Mouse (Mus musculus): ENCODE measurements around the gene Mgl2.
"Not testable (repeated sequence)": the region's sequence is repeated elsewhere in the genome, so short reads cannot be mapped to it uniquely, and the experiment has no call there.

Mgl2 gene

DNA sequence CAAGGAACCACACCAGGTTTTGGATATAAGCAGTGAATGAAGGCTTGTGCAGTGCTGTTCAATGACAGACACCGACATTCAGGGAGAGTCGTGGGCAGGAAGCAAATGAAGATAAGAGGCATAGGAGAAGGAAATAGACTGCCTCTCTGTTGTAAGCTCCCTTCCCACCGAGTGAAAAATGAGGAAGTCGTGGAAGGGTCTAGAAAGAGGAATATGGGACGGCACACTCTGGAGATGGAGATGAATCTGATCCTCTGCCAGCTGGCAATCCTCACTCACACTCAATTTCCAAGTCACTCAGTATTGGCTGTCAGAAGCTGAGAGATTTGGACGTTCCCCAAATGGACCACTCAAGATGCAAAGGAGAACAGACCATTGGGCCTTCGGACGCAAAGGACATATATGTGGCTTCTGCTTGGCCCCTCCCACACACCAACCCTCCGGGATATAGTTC is at the start of gene Mgl2:
Gene Mgl2, plus strand, starts transcription at position 404 of the 454 bp plus-strand sequence.
- DNase-seq: no peak

DNA sequence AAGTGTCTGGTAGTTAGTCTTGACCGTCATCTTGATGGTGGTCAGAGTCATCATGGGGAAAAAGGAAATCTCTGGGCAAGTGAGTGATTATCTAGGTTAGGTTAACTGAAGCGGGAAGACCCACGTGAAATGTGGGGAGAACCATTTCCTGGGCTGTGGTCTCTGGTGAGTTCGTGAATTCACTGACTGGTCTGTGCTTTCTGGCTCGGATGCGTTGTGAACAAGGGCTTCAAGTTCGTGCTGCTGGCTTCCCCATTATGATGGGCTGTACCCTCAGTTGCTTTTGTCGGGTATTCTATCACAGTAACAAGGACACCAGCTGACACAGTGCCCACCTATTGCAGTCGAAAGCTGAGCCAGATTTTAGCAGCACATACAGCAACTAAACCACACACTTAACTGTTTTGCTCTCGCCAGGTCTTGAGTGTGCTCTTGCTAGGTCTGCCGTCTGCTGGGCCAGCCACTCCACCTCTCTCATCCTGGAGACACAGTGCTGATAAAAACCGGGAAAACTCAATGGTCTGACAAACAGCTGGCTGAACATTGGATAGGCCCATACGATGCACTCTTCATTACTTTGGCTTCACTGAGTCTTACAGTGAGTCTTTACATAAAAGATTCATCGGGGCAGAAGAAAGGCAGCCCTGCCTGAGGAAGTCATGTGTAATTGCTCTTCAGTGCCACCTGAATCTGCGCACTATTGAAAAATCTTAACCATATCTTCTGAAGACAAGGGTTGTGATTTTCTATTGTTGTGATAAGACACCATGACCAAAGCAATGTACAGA is 49.1 kb upstream of the Mgl2 start:
- no peak for DNase-seq

DNA sequence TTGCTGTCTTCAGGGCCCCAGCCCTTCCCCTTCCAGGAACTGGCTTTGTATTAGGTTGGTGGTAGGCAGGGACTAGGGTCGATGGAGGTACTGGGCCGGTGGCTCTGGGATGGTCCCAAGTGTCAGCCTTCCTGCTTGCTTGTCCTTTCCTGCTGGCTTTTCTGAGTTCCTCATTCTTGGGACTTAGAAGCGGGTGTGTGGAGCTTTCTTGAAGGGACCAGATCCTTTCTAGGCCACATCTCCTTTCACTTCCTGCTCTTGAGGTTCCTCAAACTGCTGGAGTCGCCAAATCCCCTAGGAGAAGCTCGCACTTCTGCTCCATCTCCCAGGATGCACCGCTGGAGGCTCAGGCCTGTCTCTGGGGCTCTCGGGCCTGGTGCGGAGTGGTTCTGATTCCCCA is 45.6 kb upstream of the Mgl2 start:
- DNase-seq: no peak

DNA sequence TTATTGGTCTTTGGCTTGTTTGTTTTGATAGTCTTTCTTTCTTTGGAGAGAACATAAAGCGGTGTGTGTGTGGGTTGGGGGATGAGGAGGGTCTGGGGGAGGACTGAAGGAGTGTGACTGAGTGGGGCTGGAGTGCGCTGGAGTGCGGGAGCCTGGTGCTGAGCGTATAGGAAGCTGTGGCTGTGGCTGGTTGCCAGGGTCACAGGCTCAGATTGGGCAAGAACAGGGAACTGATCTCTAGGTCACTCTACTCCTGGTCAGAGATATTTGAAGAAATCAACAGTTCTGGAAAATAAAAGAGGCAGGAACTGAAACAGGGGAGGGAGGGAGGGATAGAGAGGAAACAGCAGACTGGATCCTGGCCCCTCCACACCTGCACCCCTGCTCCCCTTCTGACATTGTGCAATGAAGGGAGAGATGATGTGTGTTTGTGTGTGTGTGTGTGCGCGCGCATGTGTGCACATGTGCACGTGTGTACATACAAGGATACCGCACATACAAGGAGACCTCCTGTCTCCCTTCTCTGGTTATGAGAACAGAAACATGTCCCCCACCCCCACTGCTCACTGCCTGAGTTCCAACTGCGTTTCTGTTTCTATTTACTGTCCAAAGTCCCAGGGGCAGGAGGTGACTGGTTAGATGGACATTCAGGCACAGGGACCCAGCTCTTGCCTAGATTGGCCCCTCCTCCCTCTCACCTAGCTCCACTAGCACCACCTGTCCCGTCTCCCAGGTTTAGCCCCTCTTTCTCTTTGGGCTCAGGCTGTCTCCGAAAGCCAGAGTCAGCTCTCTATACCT is 37.9 kb upstream of the Mgl2 start, which contains the start of gene Asgr2:
Gene Asgr2, plus strand, starts transcription at position 659 of the 798 bp plus-strand sequence.
- DNase-seq: no peak

DNA sequence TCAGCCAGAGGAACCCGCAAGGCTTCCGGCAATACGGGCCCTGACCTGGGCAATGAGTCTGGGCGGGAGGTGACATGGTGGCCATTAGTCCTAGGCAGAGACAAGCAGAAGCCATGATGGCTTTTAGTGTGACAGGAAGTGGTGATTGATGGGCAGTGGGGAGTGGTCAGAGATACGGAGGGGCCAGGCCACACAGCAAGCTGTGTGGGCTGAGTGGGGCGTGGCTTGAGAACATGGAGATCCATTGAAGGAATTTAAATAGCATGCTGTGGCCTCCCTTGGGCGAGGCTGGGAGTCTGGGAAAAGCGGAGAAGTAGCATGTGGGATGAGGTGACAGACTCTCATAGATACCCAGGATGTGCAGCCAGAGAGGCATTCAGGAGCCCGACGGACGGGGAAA is 32.7 kb upstream of the Mgl2 start:
- no peak for DNase-seq

DNA sequence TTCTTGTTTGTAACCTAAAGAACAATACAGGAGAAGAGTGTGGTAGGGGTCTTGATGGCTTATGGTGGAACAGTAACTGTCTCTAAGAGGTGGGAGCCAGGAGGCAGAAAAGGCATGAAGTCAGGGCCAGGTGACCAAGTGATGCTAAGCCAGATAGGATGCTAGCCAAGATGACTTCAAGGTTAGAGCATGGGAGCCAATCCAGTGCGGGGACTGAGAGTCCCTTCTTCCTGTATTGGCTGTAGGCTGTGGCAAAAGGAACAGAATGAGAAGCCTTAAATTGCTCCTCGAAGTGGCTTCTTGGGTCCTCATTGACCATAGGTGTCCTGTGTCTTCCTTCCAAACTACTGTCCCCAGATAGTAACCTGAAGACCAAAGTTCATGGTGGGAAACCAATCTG is 31.0 kb upstream of the Mgl2 start:
- no peak for DNase-seq

DNA sequence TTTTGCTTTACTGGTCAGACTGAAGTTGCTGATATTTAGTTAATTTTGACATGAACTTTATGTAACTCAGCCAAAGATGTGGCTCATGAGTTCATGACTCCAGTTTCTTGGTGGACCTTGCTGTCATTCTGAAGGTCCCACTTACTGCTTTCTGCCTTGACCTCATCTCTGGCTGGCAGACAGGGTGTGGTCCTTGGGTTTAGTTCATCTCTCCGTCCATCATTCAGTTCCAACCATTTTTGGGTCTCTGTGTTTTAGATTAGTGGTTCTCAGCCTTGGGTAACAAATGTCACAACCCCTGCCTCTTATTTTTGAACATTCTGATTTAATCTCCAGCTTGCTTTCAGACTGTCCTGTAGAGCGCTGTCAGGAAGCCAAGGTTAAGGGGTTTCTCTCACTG is 30.3 kb upstream of the Mgl2 start:
- DNase-seq: no peak

DNA sequence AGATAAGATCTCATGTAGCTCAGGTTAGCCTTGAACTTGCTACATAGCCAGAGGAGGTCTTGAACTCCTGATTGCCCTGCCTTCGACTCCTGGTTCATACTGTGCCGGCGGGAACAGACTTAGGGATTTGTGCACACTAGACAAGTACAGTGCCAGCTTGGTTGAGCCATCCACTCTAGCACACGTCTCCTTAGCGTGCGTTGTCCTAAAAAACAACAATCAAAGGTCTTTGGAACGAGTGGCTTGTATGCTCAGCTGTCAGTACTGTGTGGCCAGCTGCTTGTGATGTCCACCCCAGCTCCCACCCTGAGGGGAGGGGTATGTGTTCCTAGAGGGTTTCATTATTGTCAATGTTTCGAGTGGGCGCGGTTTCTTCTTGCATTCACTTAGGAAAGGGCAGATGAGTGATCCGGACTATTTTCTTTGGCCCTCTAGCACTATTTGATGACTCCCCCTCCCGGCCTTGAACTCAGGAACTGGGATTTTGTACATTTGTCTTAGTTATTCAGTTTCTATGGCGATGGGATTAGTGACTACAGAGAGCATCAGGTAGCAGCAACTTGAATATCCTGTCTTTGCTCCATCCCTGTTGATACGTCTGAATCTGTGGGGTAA is 26.3 kb upstream of the Mgl2 start:
- no peak for DNase-seq

DNA sequence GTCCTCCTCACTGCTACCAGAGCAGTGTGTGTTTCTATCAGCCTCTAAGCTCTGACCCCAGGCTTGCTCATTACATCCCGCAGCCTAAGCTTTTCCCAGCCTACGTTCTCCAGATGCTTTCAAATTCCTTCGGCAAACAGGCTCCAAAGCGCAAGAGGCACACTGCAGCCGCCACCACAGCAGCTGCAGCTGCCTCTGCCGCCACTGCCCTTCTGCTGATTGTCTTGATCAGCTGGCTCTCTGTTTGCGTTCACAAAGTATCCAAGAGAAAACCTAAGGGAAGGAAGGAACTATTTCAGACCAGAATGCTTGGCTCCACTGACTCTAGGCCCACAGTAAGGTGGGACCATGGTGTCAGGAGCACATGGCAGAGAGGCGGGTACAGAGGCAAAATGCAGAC is 23.0 kb upstream of the Mgl2 start:
- no peak for DNase-seq

DNA sequence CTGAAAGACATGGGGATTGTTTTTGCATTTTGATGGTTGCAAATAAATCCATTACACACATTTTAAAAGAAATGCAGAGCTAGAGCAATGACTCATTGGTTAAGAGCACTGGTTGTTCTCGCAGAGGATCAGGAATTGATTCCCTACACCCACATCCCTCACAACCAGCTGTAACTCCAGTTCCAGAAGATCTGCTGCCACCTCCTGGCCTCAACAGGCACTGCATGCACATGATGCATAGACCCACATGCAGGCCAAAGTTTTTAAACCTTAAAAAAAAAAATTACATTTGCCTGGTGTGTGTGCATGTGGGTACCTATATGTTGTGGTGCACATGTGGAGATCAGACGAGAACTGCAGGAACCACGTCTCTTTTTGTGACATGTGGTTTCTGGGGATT is 20.0 kb upstream of the Mgl2 start:
- peak in 1 of 2 experiments; percentile 5 for DNase-seq

DNA sequence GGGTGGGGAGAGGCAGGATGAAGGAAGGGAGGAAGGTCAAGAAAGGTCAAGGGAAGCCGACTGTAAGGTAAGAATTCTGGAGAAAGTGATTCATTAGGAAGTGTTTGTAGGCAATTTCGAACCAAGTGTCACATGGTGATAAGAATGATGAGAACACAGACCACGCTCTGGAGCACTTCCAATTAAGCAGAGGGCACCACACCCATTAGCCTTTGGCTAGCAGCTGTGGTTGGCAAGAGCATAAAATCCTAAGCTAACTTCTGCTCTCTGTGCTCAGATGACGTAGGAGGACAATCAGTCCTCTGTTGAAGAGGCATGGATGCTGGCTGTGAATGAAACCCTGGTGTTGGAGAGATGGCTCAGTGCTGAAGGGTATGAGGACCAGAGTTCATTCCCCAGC is 15.6 kb upstream of the Mgl2 start:
- no peak for DNase-seq

DNA sequence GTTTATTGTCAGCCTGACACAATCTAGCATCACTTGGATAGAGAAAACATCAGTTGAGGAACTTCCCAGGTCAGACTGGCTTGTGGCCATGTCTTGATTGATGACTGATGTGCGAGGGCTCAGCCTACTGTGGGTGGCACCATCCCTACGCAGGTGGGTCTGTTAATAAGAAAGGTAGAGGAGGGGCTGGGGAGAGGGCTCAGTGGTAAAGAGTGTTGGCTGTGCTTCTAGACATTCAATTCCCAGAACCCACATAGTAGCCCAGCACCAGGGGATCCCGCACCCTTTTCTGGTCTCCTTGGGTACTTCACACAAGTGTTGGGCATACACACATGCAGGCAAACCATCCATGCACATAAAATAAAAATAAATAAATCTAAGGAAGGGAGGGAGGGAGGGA is 14.2 kb upstream of the Mgl2 start:
- DNase-seq: no peak

DNA sequence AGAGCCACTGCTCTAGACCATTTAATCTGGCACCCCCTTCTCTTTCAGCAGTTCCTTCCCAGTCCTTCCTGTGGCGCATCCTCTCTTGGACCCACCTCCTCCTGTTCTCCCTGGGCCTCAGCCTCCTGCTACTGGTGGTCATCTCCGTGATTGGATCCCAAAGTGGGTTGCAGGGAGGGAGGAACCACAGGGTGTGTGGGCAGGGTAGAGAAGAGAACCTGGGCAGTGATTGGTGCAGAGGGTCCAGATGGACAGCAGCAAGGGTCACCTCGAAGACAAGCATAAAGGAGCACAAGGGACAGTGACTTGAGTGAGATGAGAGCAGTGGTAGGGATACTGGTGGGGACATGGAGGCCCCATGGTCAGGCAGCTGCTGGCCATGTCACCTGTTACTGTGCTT is 4.9 kb downstream of the Mgl2 start:
- DNase-seq: not testable (repeated sequence)

DNA sequence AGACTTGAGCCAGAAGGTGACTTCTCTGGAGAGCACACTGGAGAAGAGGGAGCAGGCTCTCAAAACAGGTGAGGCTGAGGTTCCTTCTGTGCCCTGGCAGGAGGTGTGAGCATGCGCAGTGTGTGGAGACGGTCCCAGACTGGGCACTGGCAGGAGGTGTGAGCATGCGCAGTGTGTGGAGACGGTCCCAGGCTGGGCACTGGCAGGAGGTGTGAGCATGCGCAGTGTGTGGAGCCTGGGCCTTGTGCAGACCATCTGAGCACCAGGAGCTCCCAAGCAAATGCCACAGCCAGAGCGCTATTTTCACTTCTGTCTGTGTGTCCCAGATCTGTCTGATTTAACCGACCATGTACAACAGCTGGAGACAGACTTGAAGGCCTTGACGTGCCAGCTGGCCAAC is 5.8 kb downstream of the Mgl2 start:
- DNase-seq: peak; percentile 12 to 31

DNA sequence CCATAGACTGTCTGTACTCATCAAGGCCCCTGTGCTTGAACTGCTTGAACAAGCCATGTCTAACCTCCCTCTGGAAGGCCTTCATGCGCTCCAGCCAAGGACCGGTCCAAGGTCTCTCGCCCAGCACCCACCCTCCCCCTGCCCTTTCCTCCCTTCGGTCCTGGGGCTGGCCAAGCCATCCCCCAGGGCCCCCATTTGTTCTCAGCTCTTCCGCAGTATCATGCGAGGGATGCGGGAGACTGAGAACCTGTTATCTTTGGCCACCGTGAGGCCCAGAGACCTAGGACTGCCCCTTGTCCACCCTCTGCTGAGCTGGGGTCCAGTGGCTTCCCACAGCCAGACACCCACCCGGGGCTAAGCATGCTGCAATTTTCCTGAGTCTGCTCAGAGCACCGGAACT is 9.0 kb downstream of the Mgl2 start:
- no peak for DNase-seq

DNA sequence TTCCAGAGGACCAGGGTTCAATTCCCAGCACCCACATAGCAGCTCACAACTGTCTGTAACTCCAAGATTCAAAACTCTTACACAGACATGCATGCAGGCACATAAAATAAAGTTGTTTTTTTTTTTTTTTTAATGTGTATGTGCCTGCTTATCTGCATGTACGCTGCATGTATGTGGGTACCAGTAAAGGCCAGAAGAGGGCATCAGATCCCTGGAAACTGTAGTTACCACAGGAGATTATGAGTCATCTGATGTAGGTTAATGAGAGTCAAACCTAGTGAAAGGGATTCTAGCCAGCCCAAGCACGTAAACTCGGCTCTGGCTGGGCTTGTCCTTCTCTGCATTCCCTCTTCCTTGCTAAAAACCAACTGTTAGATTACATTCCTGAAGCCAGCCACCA is 20.9 kb downstream of the Mgl2 start:
- DNase-seq: no peak

DNA sequence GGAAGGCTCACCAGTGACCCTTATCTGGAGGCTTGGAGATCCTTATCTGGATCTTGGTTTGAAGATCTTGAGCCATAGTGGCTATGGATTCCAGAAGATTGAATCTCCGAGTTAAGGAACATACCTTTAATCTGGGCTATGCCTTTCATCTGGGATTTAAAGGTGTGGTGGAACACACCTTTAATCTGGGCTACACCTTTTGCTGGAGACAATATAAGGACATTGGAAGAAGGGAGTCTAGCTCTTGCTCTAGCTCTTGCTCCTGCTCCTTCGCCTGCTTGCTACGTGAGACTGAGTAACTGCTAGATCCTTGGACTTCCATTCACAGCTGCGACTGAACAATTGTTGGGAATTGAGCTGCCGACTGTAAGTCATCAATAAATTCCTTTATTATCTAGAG is 25.8 kb downstream of the Mgl2 start, which contains the start of gene Clec10a:
Gene Clec10a, plus strand, starts transcription at position 301 of the 400 bp plus-strand sequence.
- DNase-seq: not testable (repeated sequence)

DNA sequence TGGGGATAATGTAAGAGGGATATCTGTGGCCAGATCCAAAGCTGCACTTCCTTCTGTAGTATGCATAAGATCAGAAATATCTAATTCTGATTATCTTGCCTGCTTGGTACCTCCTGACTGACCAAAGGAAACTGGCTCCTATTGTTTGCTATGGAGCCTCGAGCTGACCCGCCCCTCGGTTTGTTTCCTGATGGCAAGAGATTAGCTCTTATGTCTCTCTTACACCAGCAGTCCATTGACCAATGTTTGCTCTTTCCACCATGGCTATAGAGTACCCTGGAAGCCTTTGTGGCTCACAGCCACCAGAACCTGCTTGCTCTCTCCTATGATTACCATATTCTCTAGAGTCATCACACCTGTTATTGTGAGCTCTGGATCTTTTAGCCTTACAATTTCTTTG is 32.2 kb downstream of the Mgl2 start:
- no peak for DNase-seq

DNA sequence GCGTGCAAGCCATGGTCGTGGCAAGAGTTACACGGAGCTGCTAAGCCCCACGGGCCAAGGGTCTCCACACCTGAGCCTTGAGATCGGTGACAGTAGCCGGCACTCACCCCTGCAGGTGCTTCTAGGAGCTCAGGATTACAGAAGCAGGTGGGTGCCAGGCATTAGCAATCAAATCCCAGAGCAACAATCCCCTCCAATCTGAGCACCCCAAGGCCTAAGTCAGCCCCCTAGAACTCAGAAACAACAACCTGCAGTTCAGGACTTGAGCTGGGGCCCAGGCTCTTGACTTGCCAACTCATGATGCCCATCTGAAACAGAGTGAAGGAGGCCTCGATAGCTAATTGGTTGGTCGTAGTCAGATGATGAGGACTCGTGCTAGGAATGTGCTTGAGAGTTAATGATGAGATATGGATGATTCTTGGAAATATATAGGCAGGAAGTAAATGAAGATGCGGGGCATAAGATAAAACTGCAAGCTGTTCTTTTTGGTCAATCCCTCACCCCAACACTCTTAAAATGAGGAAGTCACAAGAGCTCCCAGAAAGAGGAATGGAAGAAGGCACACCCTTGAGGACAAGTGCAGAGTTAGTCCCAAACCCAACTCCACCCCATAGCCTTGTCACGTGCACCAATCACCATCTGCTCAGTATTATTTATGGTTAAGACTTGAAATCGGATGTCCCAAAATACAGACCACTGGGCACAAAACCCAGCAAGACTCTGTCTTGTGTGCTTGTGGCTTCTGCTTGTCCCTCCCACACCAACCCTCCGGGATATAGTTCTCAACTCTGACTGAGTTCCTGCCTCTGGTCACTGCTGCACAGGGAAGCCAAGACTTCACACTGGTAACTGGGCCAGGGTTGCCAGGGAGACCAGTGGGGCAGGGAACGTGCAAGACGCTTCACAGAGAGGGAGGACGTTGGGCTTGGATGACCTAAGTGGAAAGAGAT is 36.1 kb downstream of the Mgl2 start:
- DNase-seq: no peak

DNA sequence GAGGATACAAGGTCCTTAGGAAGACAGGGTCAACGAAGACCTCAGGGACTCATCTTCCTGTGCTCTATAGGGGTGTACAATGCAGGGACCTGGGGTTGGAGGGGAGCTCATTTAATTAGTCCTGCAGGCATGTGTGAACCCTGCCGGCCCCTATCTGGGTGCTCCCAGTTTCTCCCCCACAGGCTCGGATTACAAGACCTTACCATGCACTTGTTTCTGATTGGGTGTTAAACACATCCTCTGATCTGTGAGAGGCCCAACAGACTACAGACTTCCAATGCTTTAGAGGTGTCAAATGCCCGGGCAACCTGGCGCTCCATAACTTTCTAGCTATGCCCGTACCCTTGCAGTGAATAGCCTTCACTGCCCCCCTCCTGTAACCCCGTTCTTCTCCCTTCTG is 38.0 kb downstream of the Mgl2 start:
- no peak for DNase-seq

DNA sequence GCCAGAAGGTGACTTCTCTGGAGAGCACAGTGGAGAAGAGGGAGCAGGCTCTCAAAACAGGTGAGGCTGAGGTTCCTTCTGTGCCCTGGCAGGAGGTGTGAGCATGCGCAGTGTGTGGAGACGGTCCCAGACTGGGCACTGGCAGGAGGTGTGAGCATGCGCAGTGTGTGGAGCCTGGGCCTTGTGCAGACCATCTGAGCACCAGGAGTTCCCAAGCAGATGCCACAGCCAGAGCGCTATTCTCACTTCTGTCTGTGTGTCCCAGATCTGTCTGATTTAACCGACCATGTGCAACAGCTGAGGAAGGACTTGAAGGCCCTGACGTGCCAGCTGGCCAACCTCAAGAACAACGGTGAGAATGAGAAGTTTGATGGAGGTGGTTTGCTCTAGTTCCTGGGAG is 39.3 kb downstream of the Mgl2 start:
- peak; percentile 38 to 44 for DNase-seq

DNA sequence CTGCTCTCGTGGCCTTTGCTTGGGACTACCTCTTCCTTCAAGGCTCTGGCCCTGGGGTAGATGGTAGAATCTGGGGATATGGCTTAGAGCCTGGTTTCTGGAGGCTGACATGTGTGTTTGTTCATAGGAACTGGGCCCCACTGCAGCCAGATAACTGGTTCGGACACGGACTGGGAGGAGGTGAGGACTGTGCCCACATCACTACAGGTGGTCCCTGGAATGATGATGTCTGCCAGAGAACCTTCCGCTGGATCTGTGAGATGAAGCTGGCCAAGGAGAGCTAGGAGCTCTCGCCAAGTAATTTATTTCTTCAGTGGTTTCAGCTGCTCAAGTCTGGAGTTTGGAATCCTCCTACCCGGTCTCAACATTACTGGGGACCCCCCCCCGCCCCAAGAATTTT is 40.2 kb downstream of the Mgl2 start:
- DNase-seq: peak; percentile 52 to 56

Measured in cerebellum, adult 18-20 months (tissue).